Mouse (Mus musculus) mesoderm, embryonic 11.5 days (tissue): ENCODE data around the gene Itga10.
"Not testable (repeated sequence)": the region's sequence is repeated elsewhere in the genome, so short reads cannot be mapped to it uniquely, and the experiment has no call there.

Experiments
- DNase-seq: peaks from one replicate; pipeline ENCODE4 v3.0.0-alpha.2; 2012; ENCODE audit warnings: low read depth, low spot score

The Itga10 gene

DNA sequence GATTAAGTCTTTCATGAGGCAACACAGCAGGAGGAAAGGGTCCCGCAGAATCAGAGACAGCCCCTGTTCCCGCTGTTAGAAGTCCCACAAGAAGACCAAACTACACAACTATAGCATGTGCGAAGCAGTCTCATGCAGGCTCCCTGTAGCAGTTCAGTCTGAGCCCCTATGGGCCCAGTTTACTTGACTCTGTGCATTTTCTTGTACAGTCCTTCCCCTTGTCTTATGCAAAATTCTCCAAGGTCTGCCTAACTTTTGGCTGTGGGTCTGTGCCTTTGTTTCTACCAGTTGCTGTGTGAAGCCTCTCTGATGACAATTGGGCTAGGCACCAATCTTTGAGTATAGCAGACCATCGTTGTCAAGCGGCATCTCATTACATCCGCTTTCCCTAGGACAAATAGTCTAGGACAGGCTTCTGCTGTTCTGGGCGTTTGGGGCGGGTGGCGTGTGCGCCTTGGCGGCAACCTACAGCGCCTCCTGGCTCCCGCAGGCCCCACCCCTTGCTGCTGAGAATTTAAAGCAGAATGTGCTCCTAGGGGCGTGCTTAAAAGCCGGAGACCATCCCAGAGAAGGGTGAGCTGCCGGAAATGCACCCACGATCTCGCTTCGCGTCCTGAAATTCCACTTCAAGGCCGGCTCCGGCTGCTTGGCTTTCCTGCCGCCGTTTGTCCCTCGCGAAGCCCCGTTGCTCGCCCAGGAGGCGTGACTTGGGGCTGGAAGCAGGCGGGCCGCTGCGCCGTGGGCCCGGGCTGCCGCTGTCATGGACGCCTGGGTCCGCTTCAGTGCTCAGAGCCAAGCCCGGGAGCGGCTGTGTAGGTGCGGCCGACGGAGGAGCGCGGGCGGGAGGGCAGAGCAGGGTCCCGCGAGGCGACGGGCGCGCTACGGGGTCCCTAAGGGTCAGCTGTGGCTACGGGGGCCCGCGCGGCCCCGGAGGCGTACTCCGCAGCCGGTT, 10.2 kb upstream of the Itga10 start, which contains the start of the genes Pex11b and Gm42957:
Gene Pex11b, plus strand, starts transcription at position 449 of the 952 bp plus-strand sequence.
Gene Gm42957, plus strand, starts transcription at position 547 of the 952 bp plus-strand sequence.
- peak; percentile 85 for DNase-seq

DNA sequence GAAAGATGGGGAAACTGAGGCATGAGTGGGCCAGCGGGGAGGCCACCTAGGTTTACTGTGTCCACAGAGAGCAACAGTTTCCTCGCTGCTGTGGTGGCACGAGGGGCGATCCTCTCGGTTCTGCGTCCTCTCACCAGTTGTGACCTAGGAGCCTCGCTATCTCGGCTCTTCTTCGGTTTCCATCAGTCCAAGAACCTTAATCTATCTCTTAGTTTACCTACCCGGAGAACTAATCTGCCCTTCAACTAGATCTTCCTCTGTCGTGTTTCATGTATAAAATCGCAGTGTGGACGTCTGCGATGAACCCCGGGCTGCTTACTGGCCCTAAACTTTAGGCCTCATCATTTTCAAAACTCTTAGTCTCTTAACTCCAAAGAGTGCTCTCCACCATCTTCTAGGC, 9.5 kb upstream of the Itga10 start:
- no peak for DNase-seq

DNA sequence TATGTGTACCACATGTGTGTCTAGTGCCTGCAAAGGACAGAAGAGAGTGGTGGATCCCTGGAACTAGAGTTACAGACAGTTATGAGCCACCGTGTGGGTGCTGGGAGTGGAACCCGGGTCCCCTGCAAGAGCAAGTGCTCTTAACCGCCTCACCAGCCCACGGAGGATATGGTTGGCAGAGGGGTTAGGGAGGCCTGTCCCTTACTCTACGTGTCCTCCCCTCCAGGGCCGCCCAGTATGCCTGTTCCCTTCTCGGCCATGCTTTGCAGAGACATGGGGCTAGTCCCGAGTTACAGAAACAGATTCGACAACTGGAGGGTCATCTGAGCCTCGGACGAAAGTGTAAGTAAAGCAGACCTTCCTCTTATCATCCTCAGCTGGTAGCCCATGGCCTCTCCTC, 8.9 kb upstream of the Itga10 start:
- DNase-seq, result no peak

DNA sequence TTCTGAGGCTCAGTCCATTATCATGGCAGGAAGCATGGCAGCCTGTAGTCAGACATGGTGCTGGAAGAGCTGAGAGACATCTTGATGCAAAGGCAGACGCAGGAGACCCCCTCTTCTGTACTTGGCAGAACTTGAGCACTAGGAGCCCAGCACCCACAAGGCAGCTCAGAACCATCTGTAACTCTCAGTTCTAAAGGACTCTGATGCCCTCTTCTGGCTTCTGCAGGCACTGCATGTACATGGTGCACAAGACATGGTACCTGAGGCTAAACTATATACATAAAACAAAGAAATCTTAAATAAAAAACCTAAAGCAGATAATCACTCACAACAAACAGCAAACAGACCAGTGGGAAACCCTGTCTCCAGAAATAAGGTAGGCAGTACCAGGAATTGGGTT, 6.2 kb upstream of the Itga10 start:
- peak; percentile 61 for DNase-seq

DNA sequence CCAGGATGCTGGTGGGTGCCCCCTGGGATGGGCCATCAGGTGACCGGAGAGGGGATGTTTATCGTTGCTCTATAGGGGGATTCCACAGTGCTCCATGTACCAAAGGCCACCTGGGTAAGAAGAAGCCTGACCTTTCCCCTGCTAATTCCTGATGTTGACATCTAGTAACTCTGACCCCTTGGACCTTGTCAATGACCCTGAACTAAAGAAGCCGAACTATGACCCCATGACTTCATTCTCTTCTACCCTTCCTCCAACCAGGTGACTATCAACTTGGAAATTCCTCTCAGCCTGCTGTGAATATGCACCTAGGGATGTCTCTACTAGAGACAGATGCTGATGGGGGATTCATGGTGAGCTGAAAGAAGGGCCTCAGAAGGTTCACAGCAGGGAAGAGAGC, 2.0 kb downstream of the Itga10 start:
- no peak for DNase-seq

DNA sequence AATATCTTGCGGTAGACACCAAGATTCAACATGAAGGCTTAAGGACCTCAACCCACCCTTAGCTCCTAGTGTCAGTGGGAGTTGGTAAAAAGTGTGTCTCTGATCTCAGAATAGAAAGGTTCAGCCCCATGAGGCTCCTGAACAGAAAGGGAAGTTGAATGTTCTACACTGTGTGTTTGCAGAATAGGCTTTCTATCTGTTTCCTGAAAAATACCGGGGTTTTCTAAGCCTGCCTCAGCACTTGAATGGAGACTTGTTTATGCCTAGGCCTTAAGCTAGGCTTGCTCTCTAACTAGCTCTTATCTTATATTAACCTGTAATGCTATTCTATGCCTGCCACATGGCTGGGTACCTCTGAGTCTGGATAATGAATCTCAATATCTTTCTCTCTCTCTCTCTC, 15.5 kb downstream of the Itga10 start:
- no peak for DNase-seq

DNA sequence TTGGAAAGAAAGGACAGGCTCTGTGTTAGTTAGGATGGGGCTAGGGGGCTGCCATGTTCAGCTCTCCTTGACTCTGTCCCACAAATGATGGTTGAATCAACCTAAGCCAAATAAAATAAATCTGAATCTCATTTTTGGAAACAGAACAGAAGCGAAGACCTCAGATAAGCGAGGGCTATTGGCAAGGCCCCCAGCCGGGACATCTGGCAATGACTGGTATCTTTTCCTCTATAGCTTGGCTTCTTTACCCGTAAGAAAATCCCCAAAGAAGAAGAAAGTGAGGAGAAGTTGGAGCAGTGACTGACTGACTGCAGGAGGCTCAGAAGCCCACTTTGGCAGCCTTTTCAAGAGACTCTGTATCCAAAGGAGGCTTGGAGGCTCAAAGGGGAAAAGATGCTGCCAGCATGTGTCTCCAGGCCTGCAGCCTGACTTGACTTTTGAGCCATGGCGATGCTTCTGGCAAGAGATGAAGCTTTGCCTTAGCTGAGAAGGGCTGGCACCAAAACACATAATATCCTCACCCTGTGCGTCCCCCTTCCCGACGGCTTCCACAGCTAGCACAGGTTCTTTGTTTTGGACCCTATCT, 17.4 kb downstream of the Itga10 start:
- no peak for DNase-seq

DNA sequence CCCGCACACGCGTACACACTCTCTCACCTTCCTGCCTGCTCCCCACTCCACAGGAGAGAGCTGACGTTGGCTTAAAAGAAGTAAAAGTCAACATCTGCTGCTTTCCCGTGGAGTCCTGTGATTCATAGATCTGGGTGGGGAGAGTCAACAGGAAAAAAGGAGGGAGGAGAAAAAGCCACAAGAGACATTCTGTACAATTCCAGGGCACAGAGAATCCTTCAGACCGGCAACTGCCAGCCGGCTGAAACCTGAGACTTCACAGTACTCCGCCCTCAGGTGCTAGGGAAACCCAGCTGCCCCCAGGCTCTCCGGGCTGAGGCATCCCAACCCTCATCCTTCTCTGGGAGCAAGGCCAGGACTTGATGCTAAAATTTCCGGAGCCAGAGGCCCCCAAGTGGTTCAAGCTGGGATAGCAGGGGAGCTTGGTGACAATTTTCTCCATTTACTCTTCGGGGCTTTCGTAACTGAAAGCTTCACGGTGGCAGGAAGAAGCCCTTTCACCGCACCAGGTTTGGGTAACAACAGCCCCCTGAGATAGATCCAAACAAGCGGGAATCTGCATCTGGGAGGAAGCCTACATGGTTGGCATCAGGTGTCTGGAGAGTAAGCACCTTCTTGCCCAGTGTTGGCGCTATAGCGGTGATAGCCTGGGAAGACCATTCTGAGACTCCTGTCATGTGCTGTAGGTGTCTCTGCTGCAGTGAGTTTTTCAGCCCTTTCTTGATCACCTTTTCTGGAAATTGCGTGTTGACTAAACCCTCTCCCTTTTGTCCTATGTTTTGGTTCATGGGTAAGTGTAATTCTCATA, 18.3 kb downstream of the Itga10 start:
- DNase-seq, result peak; percentile 92

DNA sequence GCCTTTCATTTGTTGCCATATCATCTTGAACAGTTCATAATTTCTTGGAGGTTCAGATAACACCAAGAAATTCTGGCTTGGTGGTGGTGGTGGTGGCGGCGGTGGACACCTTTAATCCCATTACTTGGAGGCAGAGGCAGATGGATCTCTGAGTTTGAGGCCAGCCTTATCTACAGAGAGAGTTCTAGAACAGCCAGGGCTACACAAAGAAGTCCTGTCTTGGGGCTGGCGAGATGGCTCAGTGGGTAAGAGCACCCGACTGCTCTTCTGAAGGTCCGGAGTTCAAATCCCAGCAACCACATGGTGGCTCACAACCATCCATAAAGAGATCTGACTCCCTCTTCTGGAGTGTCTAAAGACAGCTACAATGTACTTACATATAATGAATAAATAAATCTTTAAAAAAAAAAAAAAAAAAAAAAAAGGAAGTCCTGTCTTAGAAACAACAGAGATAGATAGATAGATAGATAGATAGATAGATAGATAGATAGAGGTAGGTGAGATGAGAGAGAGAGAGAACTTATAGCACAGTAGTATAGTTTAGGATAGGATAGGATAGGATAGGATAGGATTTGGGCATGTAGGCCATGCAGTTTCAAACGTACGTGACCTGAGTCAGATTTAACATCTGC, 20.5 kb downstream of the Itga10 start:
- not testable (repeated sequence) for DNase-seq

DNA sequence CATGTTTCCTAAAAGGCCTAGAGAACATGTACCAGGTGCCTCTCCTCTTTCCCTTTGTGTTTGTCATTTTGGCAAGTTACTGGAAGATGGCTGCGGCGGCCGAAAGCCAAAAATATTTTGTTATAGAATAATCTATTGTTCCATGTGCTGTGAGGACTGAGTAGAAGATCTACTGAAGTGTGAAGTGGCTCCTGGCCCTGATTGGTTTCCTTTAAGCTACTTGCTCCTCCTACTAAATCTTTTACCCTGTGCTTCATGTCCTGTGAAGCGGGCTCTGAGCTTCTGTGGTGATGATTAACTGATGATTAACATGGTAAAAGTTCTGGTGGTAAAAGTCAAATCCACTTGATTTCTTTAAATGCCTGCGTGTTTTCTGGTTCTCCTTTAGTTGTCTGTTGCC, 21.5 kb downstream of the Itga10 start:
- DNase-seq, result no peak

DNA sequence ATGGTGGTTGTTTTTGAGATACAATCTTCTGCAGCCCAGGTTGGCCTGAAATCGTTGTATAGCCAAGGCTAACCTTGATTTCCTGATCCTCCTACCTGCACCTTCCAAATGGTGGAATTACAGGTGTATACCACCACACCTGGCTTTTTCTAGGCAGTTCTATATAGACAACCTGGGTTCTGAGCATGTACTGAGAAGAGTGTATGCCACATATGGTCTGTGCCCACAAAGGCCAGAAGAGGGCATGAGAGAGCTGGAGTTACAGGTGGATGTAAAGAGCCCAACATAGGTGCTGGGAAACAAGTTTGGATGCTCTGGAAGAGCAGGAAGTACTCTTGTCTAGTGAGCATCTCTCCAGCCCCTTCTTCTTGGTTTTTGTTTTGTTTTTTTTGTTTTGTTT, 21.9 kb downstream of the Itga10 start:
- no peak for DNase-seq

DNA sequence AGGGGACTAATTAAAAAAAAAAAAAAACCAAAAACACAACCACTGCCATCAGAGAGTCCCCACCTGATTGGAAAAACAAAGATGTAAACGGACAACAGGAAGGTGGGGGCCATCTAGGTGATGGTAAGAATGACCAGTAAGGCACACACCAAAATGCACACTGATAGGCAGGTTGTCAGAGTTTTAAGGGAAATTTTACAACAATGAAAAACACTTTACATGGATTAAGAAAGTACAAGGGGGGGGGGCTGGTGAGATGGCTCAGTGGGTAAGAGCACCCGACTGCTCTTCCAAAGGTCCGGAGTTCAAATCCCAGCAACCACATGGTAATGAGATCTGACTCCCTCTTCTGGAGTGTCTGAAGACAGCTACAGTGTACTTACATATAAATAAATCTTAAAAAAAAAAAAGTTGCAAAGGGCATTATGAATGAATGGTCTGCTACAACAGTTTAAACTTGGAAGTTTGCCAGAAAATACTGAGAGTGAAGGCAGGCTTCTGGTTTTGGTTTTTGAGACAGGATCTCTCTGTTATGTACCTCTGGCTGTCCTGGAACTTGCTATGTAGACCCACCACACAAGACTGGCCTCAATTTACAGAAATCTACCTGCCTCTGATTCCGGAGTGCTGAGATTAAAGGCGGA, 23.2 kb downstream of the Itga10 start:
- DNase-seq, result no peak

DNA sequence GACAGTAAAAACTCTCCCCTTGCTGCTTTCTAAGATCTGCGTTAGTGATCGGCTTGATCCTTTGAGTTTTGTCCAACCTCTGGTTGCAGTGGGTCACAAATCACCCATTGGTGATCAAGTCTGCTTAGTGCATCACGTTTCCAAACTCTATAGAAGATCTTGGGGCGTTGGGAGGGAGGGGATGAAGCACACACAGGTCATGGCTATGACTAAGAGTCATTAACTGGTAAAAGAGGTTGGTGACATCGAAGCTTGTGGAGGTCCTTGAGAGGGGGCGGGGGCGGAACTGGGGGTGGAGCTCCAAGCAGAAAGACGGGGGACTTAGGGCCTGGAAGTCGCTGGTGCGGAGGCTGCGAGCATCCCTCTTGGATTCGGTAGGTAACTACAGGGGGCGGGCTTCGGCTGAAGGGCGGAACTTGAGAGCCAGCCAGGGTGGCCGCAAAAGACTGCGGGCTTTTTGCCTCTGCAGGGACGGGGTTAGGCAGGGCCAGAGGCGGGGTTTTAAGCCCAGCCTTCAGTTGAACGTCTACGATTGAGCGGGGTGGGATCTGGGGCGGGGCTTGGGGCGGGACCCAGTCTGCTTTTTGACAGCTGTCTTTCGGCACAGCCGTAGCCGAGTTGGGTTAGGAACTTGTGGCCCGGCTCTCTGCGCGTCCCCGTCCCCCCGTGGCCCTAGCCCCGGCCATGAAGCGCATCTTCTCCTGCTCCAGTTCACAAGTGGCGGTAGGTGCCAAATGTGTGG, 24.5 kb downstream of the Itga10 start, which contains the start of gene Ankrd35:
Gene Ankrd35, plus strand, starts transcription at position 405 of the 742 bp plus-strand sequence.
- peak; percentile 84 for DNase-seq

DNA sequence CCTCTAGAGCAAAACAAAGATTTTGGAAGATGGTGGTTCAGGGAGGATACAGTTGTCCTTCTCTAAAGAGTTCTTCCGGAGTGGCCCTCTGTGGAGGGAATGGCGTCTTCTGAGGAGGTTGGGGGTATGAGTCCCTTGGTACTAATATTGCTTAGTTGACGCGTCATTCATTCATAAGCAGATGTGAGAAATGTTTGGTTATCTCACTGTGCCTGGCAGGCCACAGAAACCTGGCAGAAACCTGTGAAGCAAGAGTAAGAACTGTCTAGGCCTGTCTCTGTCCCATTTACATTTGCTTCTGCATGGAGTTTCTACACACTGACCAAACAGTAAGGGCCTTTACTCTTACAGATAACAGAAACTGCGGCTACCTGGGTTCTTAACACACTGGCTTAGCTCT, 26.1 kb downstream of the Itga10 start:
- DNase-seq, result no peak

DNA sequence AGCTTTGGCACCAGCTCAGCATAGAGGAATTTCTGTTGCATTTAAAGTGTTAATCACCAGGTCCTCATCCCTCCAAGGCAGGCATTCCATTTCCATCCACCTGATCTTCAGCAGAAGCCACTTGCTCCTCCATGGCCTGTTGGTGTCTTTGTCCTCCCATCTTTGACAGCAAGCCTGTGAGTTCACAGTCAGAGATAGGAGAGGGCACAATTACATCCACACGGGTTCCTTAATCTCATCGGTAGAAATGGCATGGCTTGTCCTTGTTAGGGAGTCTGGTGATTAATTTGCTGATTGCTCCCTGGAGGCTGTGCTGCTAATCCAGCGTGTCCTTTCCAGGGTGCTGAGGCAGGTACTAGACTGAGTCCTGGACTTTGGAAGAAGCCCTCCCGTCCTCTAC, 28.1 kb downstream of the Itga10 start:
- no peak for DNase-seq

DNA sequence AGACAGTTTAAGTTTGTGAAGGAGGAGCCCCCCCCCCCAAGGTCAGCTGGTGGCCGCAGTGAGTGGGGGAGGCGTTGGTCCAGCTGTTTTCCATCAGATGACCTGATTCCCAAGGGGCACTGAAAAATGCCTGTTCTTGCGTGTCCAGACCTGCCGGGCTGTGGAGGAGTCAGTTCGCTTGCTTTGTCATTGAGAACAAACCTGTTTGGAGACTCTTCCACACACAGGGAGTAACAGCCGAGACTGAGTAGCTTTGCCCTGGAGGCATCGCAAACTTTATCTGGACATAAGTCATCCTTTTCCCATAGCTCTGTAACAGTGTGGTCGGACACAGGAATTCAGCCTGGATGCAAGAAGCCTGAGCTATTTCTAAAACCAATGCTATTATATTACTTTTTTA, 29.1 kb downstream of the Itga10 start:
- peak; percentile 76 for DNase-seq

DNA sequence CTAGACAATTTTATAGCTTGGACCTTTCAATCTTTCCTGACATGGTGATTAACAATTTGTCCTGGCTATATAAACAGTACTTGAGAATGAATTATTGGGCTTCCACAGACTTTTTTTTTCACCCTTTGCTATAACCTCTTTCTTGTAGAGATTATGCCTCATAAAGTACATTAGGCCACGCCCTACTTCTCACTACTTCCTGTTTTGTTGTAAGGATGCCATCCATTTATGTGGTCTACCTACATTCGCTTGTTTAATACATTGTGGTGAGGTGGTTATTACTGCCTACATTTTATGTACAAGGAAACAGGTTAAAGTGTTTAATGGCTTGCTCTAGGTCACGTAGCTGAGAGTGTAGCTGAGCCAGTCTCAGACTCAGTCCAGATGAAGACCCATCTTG, 29.8 kb downstream of the Itga10 start:
- no peak for DNase-seq

DNA sequence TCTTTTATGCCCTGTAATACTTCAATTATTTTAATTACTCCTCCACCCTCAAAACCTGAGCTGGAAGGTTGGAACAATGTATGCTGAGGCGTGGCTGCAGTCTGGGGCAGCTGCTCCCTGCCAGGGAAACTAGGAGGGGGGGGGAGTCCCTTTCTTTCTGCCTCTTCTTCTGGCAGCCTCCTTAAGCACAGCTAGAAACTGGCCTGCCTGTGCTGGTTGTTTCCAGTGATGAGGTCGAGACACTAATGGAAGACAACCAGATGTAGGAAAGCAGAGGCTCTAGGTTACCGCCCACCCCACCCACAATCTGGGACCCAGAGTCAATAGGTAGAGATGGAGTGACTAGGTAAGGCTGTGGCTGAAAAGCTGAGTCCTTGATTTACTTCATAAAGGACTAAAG, 30.3 kb downstream of the Itga10 start:
- no peak for DNase-seq

DNA sequence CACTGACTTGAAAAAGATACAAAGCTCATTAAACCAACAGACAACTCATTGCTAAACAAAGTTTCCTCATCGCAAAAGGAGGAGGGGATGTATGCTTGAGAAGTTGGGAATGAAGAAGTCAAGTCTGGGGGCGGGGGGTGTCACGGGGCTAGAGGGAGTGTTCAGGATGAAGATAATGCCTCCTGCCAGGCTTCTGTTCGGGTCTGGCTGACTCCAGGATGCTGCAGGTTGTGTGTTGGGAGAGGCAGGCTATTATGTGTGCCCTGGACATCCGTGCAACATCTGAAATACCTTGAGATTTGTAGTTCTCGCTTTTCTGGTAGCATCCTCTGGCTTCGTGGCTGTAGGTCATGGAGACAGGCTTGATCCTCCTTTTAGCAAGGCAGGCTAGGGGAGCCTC, 33.1 kb downstream of the Itga10 start:
- no peak for DNase-seq

DNA sequence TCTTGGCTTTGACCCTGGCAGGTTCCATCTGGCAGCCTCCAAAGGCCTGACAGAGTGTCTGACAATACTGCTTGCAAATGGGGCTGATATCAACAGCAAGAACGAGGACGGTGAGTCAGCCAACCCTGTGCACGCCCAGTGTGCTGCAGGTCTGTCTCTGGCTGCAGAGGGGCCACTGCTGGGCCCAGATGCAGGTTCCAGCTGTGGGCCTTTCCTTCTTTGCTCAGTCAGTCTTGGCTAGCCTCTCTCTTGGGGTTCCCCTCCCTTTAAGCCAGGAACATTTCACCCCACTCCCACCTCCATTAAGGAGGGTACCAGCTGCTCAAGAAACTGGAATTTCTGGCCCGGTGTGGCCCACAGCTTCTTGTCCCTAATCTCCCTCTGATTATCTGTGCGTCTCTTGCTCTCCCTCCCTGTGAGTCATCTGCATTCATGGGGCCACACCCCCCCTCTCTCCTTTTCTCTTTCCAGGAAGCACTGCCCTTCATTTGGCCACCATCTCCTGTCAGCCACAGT, 33.8 kb downstream of the Itga10 start:
- no peak for DNase-seq
